Mouse (Mus musculus) gastrocnemius, adult 18-20 months (tissue): ENCODE measurements at regions not wholly inside any gene's neighbourhood (a gene's known extent, or its start where the extent isn't known, plus 50 kb on each side); places are given as distances from the start of the nearest gene placed in this dataset.
"Not testable (repeated sequence)": the region's sequence is repeated elsewhere in the genome, so short reads cannot be mapped to it uniquely, and the experiment has no call there.

Experiments
- DNase-seq: peaks from one replicate; pipeline ENCODE4 v3.0.0; 2021; ENCODE audit warnings: low spot score

DNA sequence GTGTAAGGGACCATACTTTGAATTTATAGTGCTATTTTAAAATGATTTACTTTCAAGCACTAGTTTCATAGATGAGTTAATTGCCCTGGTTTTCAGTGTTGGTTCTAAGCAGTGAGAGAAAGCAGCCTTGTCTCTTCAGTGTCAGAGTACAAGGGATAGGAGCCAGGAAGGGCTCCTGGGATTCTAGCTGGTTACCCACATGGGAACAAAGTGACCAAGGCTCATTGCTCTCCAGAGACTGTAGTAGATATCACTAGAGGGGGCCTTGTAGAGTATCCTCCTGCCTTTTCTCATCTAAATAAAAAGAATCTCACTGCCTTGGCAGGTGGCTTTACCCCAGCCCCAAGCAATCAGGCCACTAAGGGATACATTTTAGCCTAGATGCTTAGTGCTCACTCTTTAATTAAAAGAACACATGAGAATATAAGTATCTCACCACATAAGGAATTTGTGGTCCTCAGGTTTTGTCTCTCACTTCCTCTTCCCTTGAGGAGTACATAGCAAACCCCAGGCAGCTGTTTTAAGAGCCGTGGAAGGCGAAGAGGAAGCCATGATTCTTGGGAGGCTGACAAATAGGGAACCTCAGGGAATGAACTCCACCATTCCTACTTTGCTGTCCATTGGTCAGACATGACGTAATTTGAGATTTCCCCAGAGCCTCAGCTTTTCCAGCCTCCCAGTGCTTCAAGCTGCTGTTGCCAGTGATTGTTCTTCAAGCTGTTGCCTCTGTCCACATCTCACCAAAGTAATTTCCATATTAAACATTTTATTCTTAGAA lies 449.2 kb upstream of the Ube2e3 start:
- peak; percentile 37 for DNase-seq

- no peak for DNase-seq
Observed at GRCm38 (mm10) chr2:78416574-78417109, 451.3 kb upstream of the Ube2e3 start.

DNA sequence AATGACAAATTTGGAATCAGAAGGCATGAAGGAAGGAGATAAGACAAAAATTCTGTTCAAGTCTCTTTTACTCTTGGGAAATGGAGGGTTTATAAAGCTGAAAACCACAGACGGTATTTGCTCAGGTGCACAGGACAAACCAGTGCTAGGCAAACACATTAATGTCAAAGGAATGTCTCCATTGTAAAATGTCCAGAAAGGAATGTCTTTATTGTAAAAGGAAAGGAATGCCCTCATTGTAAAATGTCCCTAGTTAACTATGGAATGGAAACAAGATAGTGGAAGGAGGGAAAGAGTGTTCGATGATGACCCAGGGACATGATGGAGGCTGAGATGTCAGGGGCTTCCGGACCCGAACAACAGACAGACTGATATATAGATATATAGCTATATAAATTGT lies 454.9 kb upstream of the Ube2e3 start:
- no peak for DNase-seq

GRCm38 (mm10) chr2:78403890-78404289 lies 457.7 kb upstream of the Cwc22 start:
- DNase-seq: no peak

GRCm38 (mm10) chr2:78399236-78399635 lies 453.1 kb upstream of the Cwc22 start:
- no peak for DNase-seq

GRCm38 (mm10) chr2:78396924-78397323 lies 450.7 kb upstream of the Cwc22 start:
- DNase-seq: no peak

- DNase-seq: no peak
Observed at GRCm38 (mm10) chr2:78393090-78393489, 446.9 kb upstream of the Cwc22 start.

DNA sequence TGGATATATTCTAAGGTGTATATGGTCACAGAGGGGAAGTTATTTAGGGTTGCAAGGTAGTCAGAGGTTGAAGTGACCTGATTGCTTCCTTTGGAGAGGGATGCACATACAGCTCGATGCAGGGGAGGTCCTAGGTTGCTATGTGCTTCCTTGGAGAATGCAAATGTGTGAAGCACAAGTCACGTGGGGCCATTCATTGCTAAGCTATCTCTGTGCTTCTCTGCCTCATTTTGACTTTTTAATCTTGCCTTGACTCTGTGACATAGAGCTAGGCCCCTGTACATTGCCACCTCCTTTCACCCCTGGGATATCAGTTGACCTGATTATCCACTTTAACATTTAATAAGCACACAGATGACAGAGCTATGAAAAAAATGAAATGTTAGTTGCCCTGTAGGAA lies 446.2 kb upstream of the Cwc22 start:
- DNase-seq: no peak

- no peak for DNase-seq
Observed at GRCm38 (mm10) chr2:78388001-78388400, 441.8 kb upstream of the Cwc22 start.

- DNase-seq: no peak
Observed at GRCm38 (mm10) chr2:78381234-78381633, 435.1 kb upstream of the Cwc22 start.

- DNase-seq: peak; percentile 1
Observed at GRCm38 (mm10) chr2:78331736-78332475, 385.7 kb upstream of the Cwc22 start.

GRCm38 (mm10) chr2:78326091-78326490 lies 379.9 kb upstream of the Cwc22 start:
- DNase-seq: no peak

DNA sequence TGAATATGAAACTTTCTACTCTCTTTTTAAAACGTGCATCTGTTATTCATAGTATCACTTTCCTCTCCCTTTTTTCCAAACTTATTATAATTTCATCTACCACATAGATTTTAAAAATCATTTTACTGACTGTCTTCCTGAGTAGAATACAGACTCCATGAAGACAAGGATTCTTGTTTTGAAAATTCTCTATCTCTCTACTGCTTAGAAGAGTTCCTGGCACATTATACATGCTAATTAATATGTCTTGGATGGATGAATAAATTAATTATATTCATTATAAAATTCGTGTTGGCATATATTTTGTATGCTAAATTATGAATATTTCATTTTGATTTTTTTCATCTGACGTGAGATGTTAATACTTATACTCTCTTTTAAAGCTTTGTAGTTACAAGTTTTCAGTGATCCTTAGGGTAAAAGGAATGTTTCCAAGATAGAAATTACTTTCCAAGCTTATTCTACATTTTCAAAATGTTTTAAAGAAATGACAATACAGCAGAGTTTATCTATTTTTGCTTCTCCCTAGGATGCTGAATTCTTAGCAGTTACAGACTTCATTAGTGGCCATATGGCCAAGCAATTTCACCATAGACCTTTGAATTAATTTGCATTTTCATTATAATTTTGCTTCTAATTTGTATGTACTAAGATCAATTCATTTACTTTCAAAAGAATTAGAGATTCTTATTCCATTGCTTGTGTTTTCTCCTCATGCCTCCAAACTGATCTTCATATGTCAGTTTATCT lies 376.2 kb upstream of the Cwc22 start:
- no peak for DNase-seq

GRCm38 (mm10) chr2:78311766-78312491 lies 365.8 kb upstream of the Cwc22 start:
- no peak for DNase-seq

- DNase-seq: no peak
Observed at GRCm38 (mm10) chr2:78309361-78309760, 363.2 kb upstream of the Cwc22 start.

- no peak for DNase-seq
Observed at GRCm38 (mm10) chr2:78306897-78307296, 360.7 kb upstream of the Cwc22 start.

GRCm38 (mm10) chr2:78291665-78292064 lies 345.5 kb upstream of the Cwc22 start:
- DNase-seq: no peak

GRCm38 (mm10) chr2:78284806-78285205 lies 338.6 kb upstream of the Cwc22 start:
- DNase-seq: no peak

DNA sequence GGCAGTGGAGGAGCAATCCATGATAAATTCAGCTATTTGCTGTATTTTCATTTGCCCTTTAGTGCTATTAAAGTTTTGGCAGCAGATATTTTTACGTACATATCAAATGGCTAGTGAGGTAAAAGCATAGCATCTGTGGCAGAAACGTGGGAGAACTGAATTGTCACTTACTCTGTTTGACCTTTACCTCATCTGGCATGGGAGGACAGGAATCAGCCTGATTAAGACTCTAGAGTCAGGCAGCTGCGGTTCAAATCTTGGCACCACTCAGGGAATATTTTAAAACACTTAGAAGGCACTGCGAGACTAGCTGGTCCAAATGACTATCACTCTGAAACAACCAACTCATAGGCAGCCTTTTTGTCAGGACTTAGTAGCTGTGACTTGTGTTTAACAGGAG lies 337.4 kb upstream of the Cwc22 start:
- no peak for DNase-seq

- not testable (repeated sequence) for DNase-seq
Observed at GRCm38 (mm10) chr2:78281846-78282245, 335.7 kb upstream of the Cwc22 start.

DNA sequence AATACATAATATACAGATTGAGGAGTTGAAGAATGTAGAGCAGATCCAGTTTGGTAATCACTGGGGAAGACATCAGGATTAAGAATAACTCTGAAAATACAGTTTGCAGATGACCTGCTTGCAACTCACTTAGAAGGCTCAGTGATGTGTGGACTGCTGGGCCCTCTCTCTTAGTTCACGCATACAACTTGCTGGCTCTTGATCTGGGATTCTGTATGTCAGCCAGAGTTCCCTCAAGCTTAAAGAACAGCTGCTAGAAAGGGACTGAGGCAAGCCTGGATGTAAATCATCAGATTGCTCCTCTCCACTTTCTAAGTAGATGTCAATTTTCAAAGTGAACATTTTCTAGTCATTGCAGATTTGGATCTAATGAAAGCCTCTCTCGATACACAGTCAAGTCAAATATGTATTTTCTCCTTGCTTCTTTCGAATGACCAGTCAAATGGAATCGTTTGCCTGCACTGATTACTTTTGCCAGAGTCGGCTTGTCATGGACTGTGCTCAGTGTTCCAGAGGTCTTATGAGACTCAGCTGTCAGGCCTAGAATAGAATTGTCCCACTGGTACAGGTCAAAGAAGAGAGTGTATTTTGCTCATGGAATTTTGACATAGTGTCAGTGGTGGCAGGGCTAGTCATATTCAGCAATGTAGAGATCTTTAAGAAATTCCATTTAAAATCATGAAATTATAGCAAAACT lies 334.2 kb upstream of the Cwc22 start:
- peak; percentile 26 for DNase-seq
